Comparison of ENCODE assay signal across 8 mouse cellular contexts in genomic region chr9:89908601-89909000, GRCm38 (mm10). TPM values are rescaled to one million over a fixed set of nuclear protein-coding genes. Genes with fewer than 3 reads are reported as not detected.
DNase-seq lines count a peak whose midpoint lies in the region; ATAC-seq lines count a peak whose summit lies in the region.
"Had no signal": no experiment of that assay in that cellular context is flagged by ENCODE, and none has a peak within 500 bp of the region (broad histone marks: within the 10 kb centered on the region; RNA-seq: fewer than 3 reads in every experiment).

No protein-coding gene starts in this region.

- under 1% methylated on average over 33 of the region's 33 CpGs for WGBS in embryonic facial prominence, embryonic 12.5 days

- intact Hi-C loops in heart, postnatal 36 days (cut with DNase I), result no loop called here
- intact Hi-C loops in left cerebral cortex, postnatal 14 days (cut with DNase I), result loop anchor here (5.0 kb wide), 2 partner anchors 36 to 81 kb away; no protein-coding TSS in a partner anchor

- H3K9me3 ChIP-seq in embryonic facial prominence, embryonic 12.5 days, result no peaks in the 10 kb centered on the region

- H3K4me1 ChIP-seq in embryonic facial prominence, embryonic 12.5 days, result peaks cover 21% of the 10 kb centered on the region

- DNase-seq in urinary bladder, postnatal 25 days (ENCODE audit: low spot score), result peak; percentile 15
- no peak for DNase-seq in urinary bladder, adult 18-20 months (ENCODE audit: low spot score in 2 of 2)
- DNase-seq in heart, postnatal 36 days, result peak; percentile 27 to 29
- peak; percentile 68 to 83 for DNase-seq in left cerebral cortex, postnatal 14 days (ENCODE audit: low spot score in 2 of 2)
- peak; percentile 59 for DNase-seq in neural tube, embryonic 10.5 days (ENCODE audit: extremely low spot score, low spot score)
- no peak for DNase-seq in thymus, postnatal 14 days

- H3K4me3 ChIP-seq in embryonic facial prominence, embryonic 12.5 days, result peak overlapping the region; percentile 48

- peaks cover 84% of the 10 kb centered on the region for H3K27me3 ChIP-seq in embryonic facial prominence, embryonic 12.5 days

- peak overlapping the region; percentile 87 for H3K4me2 ChIP-seq in embryonic facial prominence, embryonic 12.5 days (replicated peaks)

- H3K36me3 ChIP-seq in embryonic facial prominence, embryonic 12.5 days, result no peaks in the 10 kb centered on the region

- H3K27ac ChIP-seq in embryonic facial prominence, embryonic 12.5 days, result no peak overlapping the region

- ATAC-seq in embryonic facial prominence, embryonic 12.5 days (ENCODE audit: insufficient number of reproducible peaks, insufficient read depth, low FRiP score, low TSS enrichment), result no peak

- H3K9ac ChIP-seq in embryonic facial prominence, embryonic 12.5 days, result no peak overlapping the region

RNA-seq across cellular contexts. Expression of gene Rasgrf1, which starts 1.1 kb away (rescaled TPM):
- 0.15 and 0.20 TPM in 2 replicates for polyA plus RNA-seq in embryonic facial prominence, embryonic 12.5 days (2016; fragmentation: Nextera tagmentation; extraction: Ambion mirVana)
- not detected for total RNA-seq in heart, postnatal 36 days (2021)
- total RNA-seq in left cerebral cortex, postnatal 14 days (2021), result 100 to 1,000 TPM; 146 to 187 TPM
- total RNA-seq: neutrophil, adult 5-6 weeks had no signal

Comparison
In these comparisons a context has a peak if more than half of its experiments do, and no peak if none do; other contexts are left out.
1. DNase-seq: peak in urinary bladder, postnatal 25 days (single experiment), heart, postnatal 36 days (2 of 2), left cerebral cortex, postnatal 14 days (2 of 2) and neural tube, embryonic 10.5 days (single experiment); none in urinary bladder, adult 18-20 months (0 of 2) and thymus, postnatal 14 days (single experiment).
2. RNA of gene Rasgrf1, which starts 1.1 kb away (total RNA-seq): 146 to 187 TPM in left cerebral cortex, postnatal 14 days; not detected in heart, postnatal 36 days; every median in the first group is over 100 times any median in the second.